Mouse (Mus musculus): ENCODE measurements around the gene Trip11. TPM values are rescaled to one million over a fixed set of nuclear protein-coding genes. Genes with fewer than 3 reads are reported as not detected.

The Trip11 gene
- polyA plus RNA-seq, 1 experiment from 2014 or later = 12.0 TPM

DNA sequence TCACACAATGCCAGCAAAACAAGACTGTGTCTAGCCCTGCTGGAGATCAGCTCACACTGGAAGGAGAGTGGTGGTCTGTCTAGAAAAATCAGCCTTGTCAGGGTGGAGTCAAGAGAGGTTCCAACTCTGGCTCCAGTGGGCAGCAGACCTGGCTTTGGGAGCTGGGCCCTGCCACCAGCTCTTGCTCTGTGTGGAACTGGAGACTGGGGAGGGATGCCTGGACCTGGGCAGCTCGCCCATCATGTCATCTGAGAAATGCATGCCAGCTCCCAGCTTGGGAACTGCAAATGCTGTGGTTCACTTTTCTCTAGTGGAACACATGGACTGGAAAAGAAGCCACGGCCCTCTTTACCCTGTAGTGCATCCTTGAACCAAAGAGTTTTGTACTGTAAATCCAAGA, 102.6 kb downstream of the Trip11 start:
- H3K4me3 ChIP-seq (ENCODE audit: low read depth, low read length) = no peak overlapping the region
- H3K27ac ChIP-seq (ENCODE audit: low read depth) = no peak overlapping the region
- WGBS (ENCODE audit: insufficient replicate concordance) = 53% methylated on average over 2 of the region's 2 CpGs
- DNase-seq = no peak
- H3K4me1 ChIP-seq (ENCODE audit: insufficient read depth) = no peaks in the 10 kb centered on the region
- H3K36me3 ChIP-seq (replicated peaks; ENCODE audit: insufficient read depth, low read length) = no peaks in the 10 kb centered on the region
- no peaks in the 10 kb centered on the region for H3K9me3 ChIP-seq (ENCODE audit: low read length)
- H3K27me3 ChIP-seq (ENCODE audit: insufficient read depth, low read length) = no peaks in the 10 kb centered on the region
- no peak overlapping the region for H3K9ac ChIP-seq (replicated peaks)
- no peak for TF ChIP-seq CTCF (IDR thresholded peaks at IDR 0.05; ENCODE audit: low read depth)
- TF ChIP-seq EP300 (IDR thresholded peaks at IDR 0.05; ENCODE audit: low read depth) = no peak
- ATAC-seq = no peak
- H3K4me2 ChIP-seq (ENCODE audit: low read depth, low read length) = no peak overlapping the region

DNA sequence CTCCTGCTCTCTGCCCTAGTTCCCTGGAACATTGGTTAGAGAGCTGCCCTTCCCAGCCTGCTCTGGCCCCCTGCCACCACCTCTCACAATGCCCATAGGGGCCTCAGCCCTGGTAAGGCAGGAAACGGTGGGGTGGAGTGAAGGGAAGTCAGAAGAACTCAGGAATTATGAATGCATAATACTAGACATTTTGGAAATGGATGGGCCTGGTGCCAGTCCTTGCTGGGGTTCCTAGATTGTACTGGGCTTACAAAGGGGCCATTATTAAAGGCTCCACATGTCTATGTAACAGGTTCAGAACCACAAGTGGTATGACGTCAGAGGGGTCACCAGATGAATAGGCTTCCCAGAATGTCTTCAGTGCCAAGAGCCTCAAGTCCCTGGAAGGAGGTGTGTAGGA, 105.7 kb downstream of the Trip11 start:
- Histone ChIP-seq H3K27me3 (ENCODE audit: insufficient read depth, low read length) (no peaks in the 10 kb centered on the region), H3K4me1 (ENCODE audit: insufficient read depth) (no peaks in the 10 kb centered on the region), H3K9ac (replicated peaks) (no peak overlapping the region), H3K4me2 (ENCODE audit: low read depth, low read length) (no peak overlapping the region), H3K36me3 (replicated peaks; ENCODE audit: insufficient read depth, low read length) (no peaks in the 10 kb centered on the region), H3K27ac (ENCODE audit: low read depth) (no peak overlapping the region), H3K4me3 (ENCODE audit: low read depth, low read length) (no peak overlapping the region), H3K9me3 (ENCODE audit: low read length) (no peaks in the 10 kb centered on the region)
- DNase-seq (no peak), ATAC-seq (no peak)
- TF ChIP-seq EP300 (IDR thresholded peaks at IDR 0.05; ENCODE audit: low read depth) (no peak), CTCF (IDR thresholded peaks at IDR 0.05; ENCODE audit: low read depth) (no peak)
- 65% methylated on average over 2 of the region's 2 CpGs for WGBS (ENCODE audit: insufficient replicate concordance)

DNA sequence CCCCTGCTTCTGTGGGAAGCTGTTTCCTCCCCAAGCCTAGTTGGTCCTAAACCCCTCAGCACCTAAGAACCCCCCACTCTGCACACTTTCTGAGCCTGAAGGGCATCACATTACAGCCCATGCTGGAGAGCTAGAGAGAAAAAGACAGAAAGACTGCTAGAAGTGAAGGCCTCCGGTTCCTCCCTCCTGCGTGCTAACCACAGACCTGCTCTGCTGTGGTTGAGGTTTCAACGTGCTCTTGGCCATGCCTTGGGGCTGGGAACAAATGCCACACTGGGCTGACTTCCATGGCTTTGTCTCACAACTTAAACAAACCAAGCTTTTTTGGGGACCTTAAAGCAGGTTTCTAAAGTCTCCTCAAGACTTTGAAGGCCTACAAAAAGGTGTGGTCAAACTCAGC, 110.6 kb downstream of the Trip11 start:
- DNase-seq = no peak
- H3K36me3 ChIP-seq (replicated peaks; ENCODE audit: insufficient read depth, low read length) = no peaks in the 10 kb centered on the region
- WGBS (ENCODE audit: insufficient replicate concordance) = 42% methylated on average over 3 of the region's 3 CpGs
- H3K4me3 ChIP-seq (ENCODE audit: low read depth, low read length) = no peak overlapping the region
- H3K27me3 ChIP-seq (ENCODE audit: insufficient read depth, low read length) = no peaks in the 10 kb centered on the region
- H3K4me1 ChIP-seq (ENCODE audit: insufficient read depth) = no peaks in the 10 kb centered on the region
- ATAC-seq = no peak
- no peaks in the 10 kb centered on the region for H3K9me3 ChIP-seq (ENCODE audit: low read length)
- H3K27ac ChIP-seq (ENCODE audit: low read depth) = no peak overlapping the region
- no peak overlapping the region for H3K9ac ChIP-seq (replicated peaks)
- no peak for TF ChIP-seq CTCF (IDR thresholded peaks at IDR 0.05; ENCODE audit: low read depth)
- TF ChIP-seq EP300 (IDR thresholded peaks at IDR 0.05; ENCODE audit: low read depth) = no peak
- no peak overlapping the region for H3K4me2 ChIP-seq (ENCODE audit: low read depth, low read length)

DNA sequence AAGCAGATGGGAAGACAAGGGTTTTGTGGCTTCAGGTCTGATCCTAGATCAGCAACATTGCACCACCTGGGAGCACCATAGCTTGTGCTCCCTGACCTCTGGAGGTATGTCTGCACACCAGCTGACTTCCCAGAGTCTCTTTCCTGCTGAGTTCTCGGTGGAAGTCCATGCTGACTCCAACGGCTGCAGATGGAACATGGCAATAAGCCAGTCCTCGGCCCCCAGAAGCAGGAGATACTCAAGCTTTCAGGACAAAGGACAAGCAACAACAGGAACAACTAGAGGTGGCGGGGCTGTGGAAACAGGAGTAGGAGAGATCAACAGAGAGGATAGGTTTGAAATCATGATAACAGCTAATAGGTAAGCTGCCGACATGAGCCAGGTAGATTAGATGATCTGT, 111.3 kb downstream of the Trip11 start:
- Histone ChIP-seq H3K4me3 (ENCODE audit: low read depth, low read length) (no peak overlapping the region), H3K27ac (ENCODE audit: low read depth) (no peak overlapping the region), H3K9me3 (ENCODE audit: low read length) (no peaks in the 10 kb centered on the region), H3K36me3 (replicated peaks; ENCODE audit: insufficient read depth, low read length) (no peaks in the 10 kb centered on the region), H3K4me1 (ENCODE audit: insufficient read depth) (no peaks in the 10 kb centered on the region), H3K27me3 (ENCODE audit: insufficient read depth, low read length) (no peaks in the 10 kb centered on the region), H3K9ac (replicated peaks) (no peak overlapping the region), H3K4me2 (ENCODE audit: low read depth, low read length) (no peak overlapping the region)
- WGBS (ENCODE audit: insufficient replicate concordance) = 63% methylated on average over 5 of the region's 5 CpGs
- ATAC-seq (no peak), DNase-seq (no peak)
- TF ChIP-seq CTCF (IDR thresholded peaks at IDR 0.05; ENCODE audit: low read depth) = no peak
- no peak for TF ChIP-seq EP300 (IDR thresholded peaks at IDR 0.05; ENCODE audit: low read depth)

DNA sequence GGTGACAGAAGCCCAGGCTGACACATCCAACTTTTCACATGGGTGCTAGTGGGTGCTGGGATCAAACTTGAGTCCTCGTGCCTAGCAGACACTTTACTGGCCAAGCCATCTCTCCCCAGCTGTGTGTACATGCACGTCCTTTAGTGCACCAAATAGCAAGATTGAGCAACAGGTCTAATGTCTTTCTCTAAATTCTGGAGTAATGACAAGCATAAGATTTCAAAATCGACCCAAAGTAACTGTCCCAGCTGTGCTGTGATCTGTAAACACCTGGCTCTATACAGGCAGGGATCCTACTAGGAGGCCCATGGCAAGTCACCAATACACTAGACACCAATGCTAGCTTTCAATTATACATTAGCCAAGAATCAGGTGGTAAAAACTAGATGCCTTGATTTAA, 112.0 kb downstream of the Trip11 start:
- 44% methylated on average over 3 of the region's 3 CpGs for WGBS (ENCODE audit: insufficient replicate concordance)
- no peaks in the 10 kb centered on the region for H3K4me1 ChIP-seq (ENCODE audit: insufficient read depth)
- H3K4me3 ChIP-seq (ENCODE audit: low read depth, low read length) = no peak overlapping the region
- H3K27me3 ChIP-seq (ENCODE audit: insufficient read depth, low read length) = no peaks in the 10 kb centered on the region
- no peaks in the 10 kb centered on the region for H3K36me3 ChIP-seq (replicated peaks; ENCODE audit: insufficient read depth, low read length)
- no peak overlapping the region for H3K4me2 ChIP-seq (ENCODE audit: low read depth, low read length)
- H3K9me3 ChIP-seq (ENCODE audit: low read length) = no peaks in the 10 kb centered on the region
- DNase-seq (no peak), ATAC-seq (peak; percentile 40; the same call in 1 of the 2 replicates)
- H3K27ac ChIP-seq (ENCODE audit: low read depth) = no peak overlapping the region
- TF ChIP-seq CTCF (IDR thresholded peaks at IDR 0.05; ENCODE audit: low read depth) (no peak), EP300 (IDR thresholded peaks at IDR 0.05; ENCODE audit: low read depth) (no peak)
- no peak overlapping the region for H3K9ac ChIP-seq (replicated peaks)

DNA sequence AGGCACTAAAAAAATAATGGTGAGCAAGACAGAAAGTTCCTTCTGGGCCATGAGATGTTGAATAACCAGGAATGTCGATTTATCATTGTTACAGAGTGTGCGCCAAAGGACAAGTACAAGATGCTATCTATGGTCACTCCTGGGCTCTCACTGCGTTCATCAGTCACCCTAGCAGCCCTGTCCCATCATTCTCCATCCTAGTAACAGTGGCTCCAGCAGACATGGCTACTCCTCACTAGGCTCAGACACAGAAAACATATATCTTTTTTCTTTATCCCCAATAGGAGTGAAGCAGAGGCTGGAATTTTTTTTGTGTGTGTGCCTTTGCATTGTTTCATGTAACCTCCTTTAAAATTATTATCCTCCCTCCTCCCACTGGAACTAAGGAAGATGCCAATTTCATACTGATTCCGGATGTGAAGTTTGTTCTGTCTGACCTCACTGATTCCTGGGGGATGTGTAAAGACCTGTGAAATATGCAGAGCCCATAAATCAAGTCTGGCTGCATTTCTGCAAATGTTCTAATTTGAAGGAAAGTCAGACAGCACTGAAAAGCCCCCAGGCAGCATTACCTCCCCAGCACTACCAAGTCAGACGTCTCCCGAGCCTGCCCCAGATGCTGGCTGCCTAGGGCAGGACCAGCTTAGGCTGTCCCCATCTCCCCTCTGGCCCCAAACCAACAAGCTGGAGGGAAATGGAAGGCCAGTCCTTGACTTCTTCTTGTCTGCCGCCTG, 114.7 kb downstream of the Trip11 start:
- WGBS (ENCODE audit: insufficient replicate concordance) = 63% methylated on average over 7 of the region's 7 CpGs
- TF ChIP-seq CTCF (IDR thresholded peaks at IDR 0.05; ENCODE audit: low read depth) (no peak), EP300 (IDR thresholded peaks at IDR 0.05; ENCODE audit: low read depth) (no peak)
- Histone ChIP-seq H3K4me3 (ENCODE audit: low read depth, low read length) (no peak overlapping the region), H3K9ac (replicated peaks) (no peak overlapping the region), H3K4me2 (ENCODE audit: low read depth, low read length) (no peak overlapping the region), H3K27ac (ENCODE audit: low read depth) (no peak overlapping the region), H3K27me3 (ENCODE audit: insufficient read depth, low read length) (no peaks in the 10 kb centered on the region), H3K4me1 (ENCODE audit: insufficient read depth) (no peaks in the 10 kb centered on the region), H3K36me3 (replicated peaks; ENCODE audit: insufficient read depth, low read length) (no peaks in the 10 kb centered on the region), H3K9me3 (ENCODE audit: low read length) (no peaks in the 10 kb centered on the region)
- DNase-seq (no peak), ATAC-seq (no peak)

Data from liver, postnatal 0 days (tissue).